Mouse (Mus musculus) kidney, adult 2 months (tissue): Measurements from ENCODE around the gene Tubb4a. TPM values are rescaled to one million over a fixed set of nuclear protein-coding genes. Genes with fewer than 3 reads are reported as not detected.
"Not testable (repeated sequence)": the region's sequence is repeated elsewhere in the genome, so short reads cannot be mapped to it uniquely, and the experiment has no call there.

Source experiments
- DNase-seq: peaks from one replicate; pipeline ENCODE4 v3.0.0; 2021
- H3K27ac ChIP-seq: fragments of 200-500 bp; 2 replicates; pipeline ENCODE4 v1.5.1; 2012; ENCODE audit warnings: low read depth, low read length, control low read depth, inconsistent platforms; ENCODE audit not compliant: insufficient read depth
- H3K27me3 ChIP-seq: fragments of 200-500 bp; replicated peaks from 2 replicates; pipeline ENCODE4 v1.6.1; 2012; ENCODE audit warnings: mild to moderate bottlenecking, moderate library complexity, low read length, inconsistent platforms; ENCODE audit not compliant: control insufficient read depth, insufficient read depth
- H3K36me3 ChIP-seq: fragments of 200-500 bp; 2 replicates; pipeline ENCODE4 v1.6.1; 2012; ENCODE audit warnings: mild to moderate bottlenecking, moderate library complexity, low read length, inconsistent platforms; ENCODE audit not compliant: control insufficient read depth, insufficient read depth
- H3K4me1 ChIP-seq: fragments of 200-500 bp; 2 replicates; pipeline ENCODE4 v1.6.1; 2011; ENCODE audit warnings: low read length; ENCODE audit not compliant: control insufficient read depth, insufficient read depth
- H3K4me3 ChIP-seq: fragments of 200-500 bp; 2 replicates; pipeline ENCODE4 v1.5.1; 2011; ENCODE audit warnings: mild to moderate bottlenecking, low read depth, low read length, control low read depth; ENCODE audit not compliant: insufficient read depth
- CTCF ChIP-seq: fragments of 200-500 bp; conservative IDR thresholded peaks from 2 replicates; pipeline ENCODE4 v1.5.1; 2011; ENCODE audit warnings: low read depth, mild to moderate bottlenecking, control low read depth, low read length, moderate library complexity, mixed read lengths; ENCODE audit not compliant: insufficient read depth, insufficient read length
- POLR2A ChIP-seq: fragments of 200-500 bp; IDR thresholded peaks from one replicate; pipeline ENCODE4 v1.6.1; 2011; ENCODE audit warnings: low read depth, low read length, control low read depth
- WGBS: fragments of 180-500 bp; shearing (Covaris S2); methylation state at CpG from one replicate; pipeline ENCODE4 v1.1.7; 2018; 5-methylcytosine and 5-hydroxymethylcytosine counted together
- polyA plus RNA-seq: library from polyadenylated mRNA; depleted of rRNA; stranded (reverse); fragments of >200 nt; gene quantifications from 2 replicates; pipeline ENCODE4 v1.2.3, GENCODE M21; 2012; rRNA removed

Gene Tubb4a
- polyA plus RNA-seq = 2.1 and 2.9 TPM in 2 replicates

DNA sequence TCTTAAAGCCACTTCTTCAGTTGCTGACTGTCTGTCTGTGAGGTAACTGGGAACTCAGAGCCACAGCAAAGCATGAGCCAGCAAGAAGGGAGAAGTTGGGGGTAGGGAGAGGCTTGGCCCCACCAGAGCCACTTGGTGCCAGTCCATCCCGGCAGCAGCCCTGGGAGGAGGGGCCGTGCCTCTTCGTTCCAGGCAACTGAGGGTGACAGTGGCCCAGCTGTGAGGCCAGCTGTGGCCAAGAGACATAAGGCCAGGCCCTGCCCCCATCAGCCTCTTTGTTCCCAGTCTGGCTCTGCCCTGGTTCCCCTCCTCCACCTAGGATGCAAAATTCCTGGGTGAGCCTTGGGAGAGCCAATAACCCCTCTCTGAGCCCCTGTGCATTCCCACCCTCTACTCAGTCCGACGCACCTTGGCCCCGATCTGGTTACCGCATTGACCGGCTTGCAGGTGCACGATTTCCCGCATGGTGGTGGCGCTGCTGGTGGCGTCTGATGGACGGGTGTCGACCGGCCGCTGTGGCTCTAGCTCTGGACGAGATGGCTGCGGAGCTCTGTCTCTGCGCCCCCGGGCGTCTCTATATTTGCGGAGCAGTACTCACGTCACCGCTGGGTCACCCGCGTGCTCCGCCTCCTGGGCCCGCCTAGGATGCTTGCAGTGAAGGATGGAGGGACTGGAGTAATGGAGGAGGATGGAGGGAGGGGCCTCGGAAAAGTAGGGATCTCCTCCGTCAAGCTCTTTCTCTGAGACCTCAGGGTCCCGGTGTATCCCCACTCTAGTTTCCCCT lies at the start of gene Tubb4a:
Gene Tubb4a, minus strand, starts transcription at position 734 of the 784 bp plus-strand sequence.
- Histone ChIP-seq H3K27me3 (no peaks in the 10 kb centered on the region), H3K4me3 (peak within 1 kb of the TSS; percentile 20; the same call in 1 of the 2 replicates), H3K36me3 (no peaks in the 10 kb centered on the region), H3K4me1 (no peaks in the 10 kb centered on the region), H3K27ac (no peak within 1 kb of the TSS)
- TF ChIP-seq CTCF = no peak
- TF ChIP-seq POLR2A = no peak
- 3% methylated on average over 31 of the region's 31 CpGs for WGBS
- DNase-seq = no peak

DNA sequence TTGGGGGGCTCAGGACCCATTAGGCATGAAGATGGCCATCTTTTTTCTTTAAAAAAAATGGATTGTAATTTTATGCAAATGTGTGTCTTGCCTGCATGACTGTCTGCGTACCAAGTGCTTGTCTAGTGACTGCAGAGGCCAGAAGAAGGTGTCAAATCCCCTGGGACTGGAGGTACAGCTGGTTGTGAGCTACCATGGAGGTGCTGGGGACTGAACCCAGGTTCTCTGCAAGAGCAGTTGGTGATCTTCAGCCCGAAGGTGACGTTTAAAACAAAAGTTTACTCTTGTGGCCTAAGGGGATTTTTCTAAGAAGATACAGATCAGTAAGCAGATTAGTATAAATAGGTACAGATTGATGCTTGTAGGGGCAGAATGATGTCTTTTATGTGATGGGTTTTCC lies 48.1 kb upstream of the Tubb4a start:
- no peaks in the 10 kb centered on the region for H3K36me3 ChIP-seq
- H3K27ac ChIP-seq = no peak overlapping the region
- no peak for DNase-seq
- H3K27me3 ChIP-seq = no peaks in the 10 kb centered on the region
- H3K4me1 ChIP-seq = no peaks in the 10 kb centered on the region
- 85% methylated on average over 3 of the region's 3 CpGs for WGBS
- no peak overlapping the region for H3K4me3 ChIP-seq
- TF ChIP-seq CTCF (no peak), POLR2A (no peak)

DNA sequence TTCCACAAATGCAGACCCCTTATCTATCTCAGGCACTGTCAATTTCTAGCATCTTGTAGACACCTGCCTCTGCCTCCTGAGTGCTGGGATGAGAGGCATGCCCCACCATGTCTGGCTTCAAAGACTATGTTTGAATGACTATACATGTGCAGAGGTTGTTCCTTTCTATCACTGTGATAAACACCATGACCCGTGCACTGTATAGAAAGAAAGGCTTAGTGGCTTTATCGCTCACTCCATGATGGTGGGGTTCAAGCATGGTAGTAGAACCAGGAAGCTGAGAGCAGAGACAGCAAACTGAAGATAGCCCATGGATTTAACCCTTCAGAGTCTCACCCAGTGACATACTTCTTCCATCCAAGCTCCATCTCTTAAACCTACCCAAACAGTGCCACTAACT lies 47.1 kb upstream of the Tubb4a start:
- Histone ChIP-seq H3K36me3 (no peaks in the 10 kb centered on the region), H3K27me3 (no peaks in the 10 kb centered on the region), H3K4me3 (no peak overlapping the region), H3K27ac (no peak overlapping the region), H3K4me1 (no peaks in the 10 kb centered on the region)
- no peak for TF ChIP-seq CTCF
- TF ChIP-seq POLR2A = no peak
- WGBS = 82% methylated on average over 2 of the region's 2 CpGs
- DNase-seq = no peak

DNA sequence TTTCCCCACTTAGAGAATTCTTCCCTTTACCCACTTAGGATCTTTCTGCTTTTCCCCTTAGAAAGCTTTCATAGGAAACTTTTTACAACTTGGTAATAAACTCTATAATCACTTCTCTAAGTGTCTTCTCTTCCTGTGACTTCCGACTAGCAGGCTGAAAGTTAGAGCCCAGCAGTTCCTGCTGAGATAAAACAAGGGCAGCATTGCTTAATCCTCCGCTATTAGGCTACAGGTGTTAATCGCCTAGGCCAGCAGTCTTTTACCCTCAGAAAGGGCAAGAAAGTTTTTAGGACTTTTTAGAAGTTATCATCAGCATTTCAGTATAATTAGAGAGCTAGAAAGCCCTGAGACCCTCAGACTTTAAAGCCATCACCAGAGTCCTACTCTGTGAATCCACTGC lies 46.4 kb upstream of the Tubb4a start:
- not testable (repeated sequence) for H3K4me1 ChIP-seq, H3K4me3 ChIP-seq, H3K36me3 ChIP-seq, H3K27ac ChIP-seq, H3K27me3 ChIP-seq, DNase-seq
- 25% methylated on average over 3 of the region's 3 CpGs for WGBS

DNA sequence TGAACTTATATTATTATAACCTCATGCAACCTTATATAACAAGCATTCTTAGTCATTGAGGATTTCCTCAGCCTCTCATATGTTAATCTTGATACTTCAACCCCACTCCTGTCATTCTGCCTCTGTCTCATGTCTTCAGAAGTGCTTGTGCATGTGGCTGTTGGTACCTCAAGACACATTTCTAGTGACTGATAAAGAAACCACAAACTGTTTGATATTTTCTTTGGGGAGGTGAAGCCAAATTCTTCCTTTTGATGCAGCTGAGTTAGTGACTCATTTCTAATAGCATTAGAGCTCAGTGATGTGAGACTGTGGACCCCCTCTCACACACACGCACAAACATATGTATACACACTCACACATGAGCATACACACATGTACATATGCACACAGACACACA lies 44.2 kb upstream of the Tubb4a start:
- H3K36me3 ChIP-seq = no peaks in the 10 kb centered on the region
- H3K4me1 ChIP-seq = no peaks in the 10 kb centered on the region
- 76% methylated on average over 1 of the region's 1 CpGs for WGBS
- H3K4me3 ChIP-seq = no peak overlapping the region
- no peak for DNase-seq
- no peak overlapping the region for H3K27ac ChIP-seq
- H3K27me3 ChIP-seq = no peaks in the 10 kb centered on the region
- TF ChIP-seq POLR2A (no peak), CTCF (no peak)

DNA sequence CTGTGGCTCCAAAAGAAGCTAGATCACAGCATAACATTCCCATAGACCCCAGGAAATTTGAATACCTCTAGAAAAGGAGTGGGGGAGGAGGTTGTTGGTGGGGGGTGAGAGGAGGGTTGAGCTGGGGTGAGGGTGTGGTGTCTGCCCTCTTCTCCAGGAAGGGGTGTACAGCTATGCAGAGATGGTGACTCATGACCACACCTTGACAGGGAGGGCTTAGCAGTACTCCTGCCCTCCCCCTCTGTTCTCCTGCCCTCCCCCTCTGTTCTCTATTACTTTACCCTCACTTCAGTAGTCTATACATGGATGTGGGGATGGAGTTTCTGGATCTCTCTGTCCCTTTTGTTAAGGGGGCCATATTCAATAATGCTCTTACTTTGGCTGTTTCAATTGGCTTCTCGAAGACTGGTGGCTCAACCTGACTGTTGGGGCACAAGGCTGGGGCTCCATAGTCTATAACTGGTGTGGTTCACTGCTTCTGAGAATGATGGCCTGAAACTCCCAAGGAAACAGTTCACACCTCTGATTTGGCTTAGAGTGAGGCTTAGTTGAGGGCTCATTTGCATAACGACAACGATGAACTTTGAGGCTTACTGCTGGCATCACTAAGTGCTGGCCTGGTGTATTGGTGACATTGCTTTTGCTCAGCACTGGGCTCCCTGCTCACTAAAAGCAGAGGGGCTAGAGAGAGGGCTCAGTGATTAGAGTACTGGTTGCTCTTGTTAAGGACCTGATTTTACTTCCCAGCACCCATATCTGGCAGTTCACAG lies 38.5 kb upstream of the Tubb4a start:
- no peak for DNase-seq
- Histone ChIP-seq H3K36me3 (no peaks in the 10 kb centered on the region), H3K27ac (no peak overlapping the region), H3K4me1 (no peaks in the 10 kb centered on the region), H3K27me3 (no peaks in the 10 kb centered on the region), H3K4me3 (no peak overlapping the region)
- TF ChIP-seq CTCF (no peak), POLR2A (no peak)
- 54% methylated on average over 3 of the region's 3 CpGs for WGBS

DNA sequence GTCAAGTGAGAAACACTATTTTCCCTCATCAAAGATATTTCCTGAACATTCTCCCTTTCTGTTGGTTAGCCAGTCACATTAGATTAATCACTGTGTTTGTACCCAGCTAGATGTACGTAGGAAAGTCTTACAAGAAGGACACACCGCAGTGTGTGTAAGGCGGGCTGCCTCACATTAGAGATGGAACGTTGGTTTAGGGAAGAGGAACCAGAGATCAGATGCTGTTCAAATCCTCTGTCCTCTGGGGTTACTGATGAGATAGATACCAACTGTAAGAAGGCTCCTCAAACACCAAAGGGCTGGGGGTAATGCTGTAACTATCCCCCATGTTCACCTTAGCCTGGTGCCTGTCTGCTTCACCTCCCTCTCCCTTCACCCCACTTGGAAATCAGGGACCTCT lies 37.2 kb upstream of the Tubb4a start:
- Histone ChIP-seq H3K4me1 (no peaks in the 10 kb centered on the region), H3K36me3 (no peaks in the 10 kb centered on the region)
- 81% methylated on average over 4 of the region's 4 CpGs for WGBS

More for the DNA sequence above, 37.2 kb upstream of the Tubb4a start:
- no peaks in the 10 kb centered on the region for H3K27me3 ChIP-seq
- H3K4me3 ChIP-seq = no peak overlapping the region
- no peak for DNase-seq
- no peak overlapping the region for H3K27ac ChIP-seq
- TF ChIP-seq POLR2A = no peak
- TF ChIP-seq CTCF = no peak
